Mouse (Mus musculus): ENCODE results near the gene Rab40c. TPM values are rescaled to one million over a fixed set of nuclear protein-coding genes. Genes with fewer than 3 reads are reported as not detected.

Gene Rab40c
- polyA plus RNA-seq, 1 experiment from 2014 or later: 15.0 TPM

GRCm38 (mm10) chr17:25839455-25840235 lies 79.9 kb downstream of the Rab40c start:
- H3K27me3 ChIP-seq (ENCODE audit: control insufficient read depth, insufficient read depth, low read length): no peaks in the 10 kb centered on the region; the same call in 1 of the 2 replicates
- ATAC-seq (ENCODE audit: low FRiP score) (no peak), DNase-seq (ENCODE audit: low spot score, missing footprints) (no peak)
- H3K9ac ChIP-seq (ENCODE audit: low read length): no peak overlapping the region
- no peak overlapping the region for H3K27ac ChIP-seq (ENCODE audit: low read depth, low read length)
- H3K9me3 ChIP-seq (ENCODE audit: control insufficient read depth, low read length): no peaks in the 10 kb centered on the region
- peaks cover 36% of the 10 kb centered on the region for H3K4me1 ChIP-seq (ENCODE audit: control insufficient read depth, insufficient read depth, low read length)
- H3K4me2 ChIP-seq: no peak overlapping the region
- peaks cover 25% of the 10 kb centered on the region for H3K36me3 ChIP-seq (ENCODE audit: control insufficient read depth, insufficient read depth, low read length)
- no peak overlapping the region for H3K4me3 ChIP-seq (ENCODE audit: low read depth, low read length)
- WGBS: 89% methylated on average over 14 of the region's 14 CpGs

DNA sequence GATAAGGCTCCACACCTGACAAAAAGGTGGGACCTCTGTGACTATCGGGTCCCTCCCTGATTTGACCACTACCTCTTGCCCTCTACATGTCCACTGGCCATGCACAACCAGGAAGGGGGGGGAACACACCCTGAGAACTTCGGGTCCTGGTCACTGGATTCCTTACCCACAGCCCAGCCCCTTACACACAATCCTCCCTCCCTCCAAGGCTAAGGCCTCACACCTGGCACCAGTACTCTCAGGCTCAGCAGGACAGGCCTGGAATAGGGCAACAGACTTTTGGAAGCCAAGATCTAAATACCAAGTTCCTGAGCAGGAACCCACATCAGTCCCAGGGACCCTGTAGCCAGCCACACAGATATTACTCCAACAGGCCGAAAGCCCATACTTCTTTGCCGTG lies 80.6 kb downstream of the Rab40c start:
- no peak overlapping the region for H3K4me2 ChIP-seq
- 88% methylated on average over 4 of the region's 4 CpGs for WGBS
- ATAC-seq (ENCODE audit: low FRiP score) (no peak), DNase-seq (ENCODE audit: low spot score, missing footprints) (no peak)
- no peak overlapping the region for H3K27ac ChIP-seq (ENCODE audit: low read depth, low read length)
- no peak overlapping the region for H3K4me3 ChIP-seq (ENCODE audit: low read depth, low read length)
- H3K9me3 ChIP-seq (ENCODE audit: control insufficient read depth, low read length): no peaks in the 10 kb centered on the region
- H3K27me3 ChIP-seq (ENCODE audit: control insufficient read depth, insufficient read depth, low read length): no peaks in the 10 kb centered on the region; the same call in 1 of the 2 replicates
- H3K4me1 ChIP-seq (ENCODE audit: control insufficient read depth, insufficient read depth, low read length): peaks cover 43% of the 10 kb centered on the region
- H3K9ac ChIP-seq (ENCODE audit: low read length): no peak overlapping the region
- H3K36me3 ChIP-seq (ENCODE audit: control insufficient read depth, insufficient read depth, low read length): peaks cover 25% of the 10 kb centered on the region

GRCm38 (mm10) chr17:25837533-25837932 lies 82.0 kb downstream of the Rab40c start:
- Histone ChIP-seq H3K27me3 (ENCODE audit: control insufficient read depth, insufficient read depth, low read length) (no peaks in the 10 kb centered on the region; the same call in 1 of the 2 replicates), H3K4me3 (ENCODE audit: low read depth, low read length) (no peak overlapping the region), H3K27ac (ENCODE audit: low read depth, low read length) (no peak overlapping the region), H3K9ac (ENCODE audit: low read length) (no peak overlapping the region), H3K4me2 (peak overlapping the region; percentile 52; the same call in 1 of the 2 replicates), H3K36me3 (ENCODE audit: control insufficient read depth, insufficient read depth, low read length) (peaks cover 25% of the 10 kb centered on the region), H3K9me3 (ENCODE audit: control insufficient read depth, low read length) (no peaks in the 10 kb centered on the region), H3K4me1 (ENCODE audit: control insufficient read depth, insufficient read depth, low read length) (peaks cover 39% of the 10 kb centered on the region)
- DNase-seq (ENCODE audit: low spot score, missing footprints) (no peak), ATAC-seq (ENCODE audit: low FRiP score) (no peak)
- 40% methylated on average over 3 of the region's 3 CpGs for WGBS

DNA sequence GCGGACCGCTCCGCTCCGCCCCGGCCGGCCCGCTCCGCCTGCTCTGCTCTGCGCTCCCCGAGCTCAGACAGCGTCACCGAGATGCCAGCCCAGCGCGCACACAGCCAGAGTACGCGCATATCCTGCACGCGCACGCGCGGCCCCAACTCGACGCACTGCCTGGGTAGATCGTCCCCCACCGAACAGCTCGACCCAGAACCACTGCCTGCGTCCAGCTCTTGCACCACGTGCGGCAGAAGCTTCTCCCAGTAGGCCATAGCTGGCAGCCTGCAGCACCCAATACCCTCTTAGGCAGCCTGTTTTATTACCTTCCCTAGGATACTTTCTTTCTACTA lies 82.5 kb downstream of the Rab40c start, which contains the start of gene Rhbdl1:
TSS of gene Rhbdl1 (minus strand) at position 220 of the 335 bp plus-strand sequence.
- ATAC-seq (ENCODE audit: low FRiP score) (no peak), DNase-seq (ENCODE audit: low spot score, missing footprints) (peak; percentile 95)
- Histone ChIP-seq H3K27me3 (ENCODE audit: control insufficient read depth, insufficient read depth, low read length) (no peaks in the 10 kb centered on the region; the same call in 1 of the 2 replicates), H3K27ac (ENCODE audit: low read depth, low read length) (no peak within 1 kb of the TSS; the same call in 1 of the 2 replicates), H3K4me3 (ENCODE audit: low read depth, low read length) (peak within 1 kb of the TSS; percentile 29), H3K36me3 (ENCODE audit: control insufficient read depth, insufficient read depth, low read length) (peaks cover 23% of the 10 kb centered on the region), H3K9ac (ENCODE audit: low read length) (peak within 1 kb of the TSS; percentile 43), H3K4me1 (ENCODE audit: control insufficient read depth, insufficient read depth, low read length) (peaks cover 40% of the 10 kb centered on the region), H3K4me2 (peak within 1 kb of the TSS; percentile 52), H3K9me3 (ENCODE audit: control insufficient read depth, low read length) (no peaks in the 10 kb centered on the region)
- 1% methylated on average over 27 of the region's 29 CpGs for WGBS

DNA sequence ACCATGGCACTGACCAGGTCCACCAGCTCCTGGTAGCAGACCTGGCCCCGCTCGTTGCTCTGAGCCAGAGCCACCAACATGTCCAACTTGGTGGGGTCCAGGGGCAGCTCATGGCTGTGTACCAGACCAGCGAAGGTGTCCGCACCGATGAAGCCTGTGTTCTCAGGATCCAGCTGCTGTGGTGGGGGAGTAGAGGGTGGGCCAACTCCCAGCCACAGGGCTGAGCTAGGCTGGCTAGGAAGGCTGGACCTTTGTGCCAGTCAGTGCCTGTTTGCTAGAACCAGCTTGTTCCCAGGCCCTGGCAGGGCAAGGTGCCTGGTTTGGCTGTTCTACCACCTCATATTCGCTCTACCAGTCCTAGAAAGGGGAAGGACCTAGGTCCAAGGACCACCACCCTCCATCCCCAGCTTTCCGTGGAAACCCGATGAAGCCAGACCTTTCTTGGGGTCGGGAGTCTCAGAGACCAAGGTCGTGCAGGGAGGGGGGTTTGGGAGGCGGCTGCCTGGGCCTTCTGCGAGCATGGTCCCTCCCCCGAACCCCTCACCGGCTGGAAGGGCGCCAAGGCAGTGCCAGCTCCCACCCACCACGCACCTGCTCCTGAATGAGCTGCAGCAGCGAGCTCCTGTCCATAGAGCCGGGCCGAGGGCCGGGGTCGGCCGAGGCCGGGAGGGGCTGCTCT lies 83.0 kb downstream of the Rab40c start:
- Histone ChIP-seq H3K36me3 (ENCODE audit: control insufficient read depth, insufficient read depth, low read length) (peaks cover 18% of the 10 kb centered on the region), H3K27me3 (ENCODE audit: control insufficient read depth, insufficient read depth, low read length) (no peaks in the 10 kb centered on the region; the same call in 1 of the 2 replicates), H3K4me2 (peak overlapping the region; percentile 52), H3K4me3 (ENCODE audit: low read depth, low read length) (peak overlapping the region; percentile 29), H3K9me3 (ENCODE audit: control insufficient read depth, low read length) (no peaks in the 10 kb centered on the region), H3K27ac (ENCODE audit: low read depth, low read length) (no peak overlapping the region; the same call in 1 of the 2 replicates), H3K9ac (ENCODE audit: low read length) (peak overlapping the region; percentile 43), H3K4me1 (ENCODE audit: control insufficient read depth, insufficient read depth, low read length) (peaks cover 45% of the 10 kb centered on the region)
- DNase-seq (ENCODE audit: low spot score, missing footprints) (no peak), ATAC-seq (ENCODE audit: low FRiP score) (no peak)
- WGBS: 23% methylated on average over 23 of the region's 23 CpGs

- Histone ChIP-seq H3K36me3 (ENCODE audit: control insufficient read depth, insufficient read depth, low read length) (peaks cover 19% of the 10 kb centered on the region), H3K27ac (ENCODE audit: low read depth, low read length) (no peak overlapping the region; the same call in 1 of the 2 replicates)
- 96% methylated on average over 16 of the region's 16 CpGs for WGBS
Observed at GRCm38 (mm10) chr17:25835816-25836215, 83.7 kb downstream of the Rab40c start.

GRCm38 (mm10) chr17:25835301-25835700 lies 84.2 kb downstream of the Rab40c start:
- H3K4me3 ChIP-seq (ENCODE audit: low read depth, low read length): no peak overlapping the region
- no peaks in the 10 kb centered on the region for H3K9me3 ChIP-seq (ENCODE audit: control insufficient read depth, low read length)
- H3K4me2 ChIP-seq: no peak overlapping the region
- H3K9ac ChIP-seq (ENCODE audit: low read length): no peak overlapping the region
- WGBS: 94% methylated on average over 7 of the region's 7 CpGs
- no peaks in the 10 kb centered on the region; the same call in 1 of the 2 replicates for H3K27me3 ChIP-seq (ENCODE audit: control insufficient read depth, insufficient read depth, low read length)
- no peak for ATAC-seq (ENCODE audit: low FRiP score)
- H3K4me1 ChIP-seq (ENCODE audit: control insufficient read depth, insufficient read depth, low read length): peaks cover 52% of the 10 kb centered on the region
- peaks cover 17% of the 10 kb centered on the region for H3K36me3 ChIP-seq (ENCODE audit: control insufficient read depth, insufficient read depth, low read length)
- no peak for DNase-seq (ENCODE audit: low spot score, missing footprints)
- no peak overlapping the region for H3K27ac ChIP-seq (ENCODE audit: low read depth, low read length)

More at GRCm38 (mm10) chr17:25835816-25836215, 83.7 kb downstream of the Rab40c start:
- Histone ChIP-seq H3K4me2 (no peak overlapping the region), H3K9ac (ENCODE audit: low read length) (no peak overlapping the region), H3K4me1 (ENCODE audit: control insufficient read depth, insufficient read depth, low read length) (peaks cover 52% of the 10 kb centered on the region), H3K27me3 (ENCODE audit: control insufficient read depth, insufficient read depth, low read length) (no peaks in the 10 kb centered on the region; the same call in 1 of the 2 replicates), H3K9me3 (ENCODE audit: control insufficient read depth, low read length) (no peaks in the 10 kb centered on the region), H3K4me3 (ENCODE audit: low read depth, low read length) (no peak overlapping the region)
- ATAC-seq (ENCODE audit: low FRiP score): no peak
- DNase-seq (ENCODE audit: low spot score, missing footprints): no peak

GRCm38 (mm10) chr17:25834595-25835222 lies 84.8 kb downstream of the Rab40c start:
- DNase-seq (ENCODE audit: low spot score, missing footprints) (no peak), ATAC-seq (ENCODE audit: low FRiP score) (no peak)
- H3K4me2 ChIP-seq: peak overlapping the region; percentile 96
- H3K27me3 ChIP-seq (ENCODE audit: control insufficient read depth, insufficient read depth, low read length): no peaks in the 10 kb centered on the region; the same call in 1 of the 2 replicates
- peaks cover 16% of the 10 kb centered on the region; the same call in 1 of the 2 replicates for H3K36me3 ChIP-seq (ENCODE audit: control insufficient read depth, insufficient read depth, low read length)
- H3K4me1 ChIP-seq (ENCODE audit: control insufficient read depth, insufficient read depth, low read length): peaks cover 58% of the 10 kb centered on the region
- WGBS: 89% methylated on average over 12 of the region's 12 CpGs
- H3K9me3 ChIP-seq (ENCODE audit: control insufficient read depth, low read length): no peaks in the 10 kb centered on the region
- H3K4me3 ChIP-seq (ENCODE audit: low read depth, low read length): peak overlapping the region; percentile 71; the same call in 1 of the 2 replicates
- H3K27ac ChIP-seq (ENCODE audit: low read depth, low read length): no peak overlapping the region
- peak overlapping the region; percentile 67 for H3K9ac ChIP-seq (ENCODE audit: low read length)

Data from midbrain, embryonic 11.5 days (tissue).